Mouse (Mus musculus) gastrocnemius, postnatal 25 days (tissue): ENCODE measurements around the gene Gm29133. TPM values are rescaled to one million over a fixed set of nuclear protein-coding genes. Genes with fewer than 3 reads are reported as not detected.

ENCODE experiments used
- DNase-seq: peaks from one replicate; pipeline ENCODE4 v3.0.0; 2022
- long read RNA-seq, 2 experiments: library from polyadenylated mRNA; stranded (forward); transcript quantifications; one replicate each; pipeline ENCODE4 v2.0.0; 2021
- total RNA-seq, 2 experiments: library from RNA; stranded (reverse); gene quantifications; 1 replicate in 1 of 2; 2 replicates in 1 of 2; pipeline ENCODE4 v1.2.3; 2021

Gm29133 gene
- not detected for total RNA-seq
- long read RNA-seq, experiment 1 = 0 reads
- long read RNA-seq, experiment 2 = 0 reads

GRCm38 (mm10) chr3:75747897-75748296 lies at the start of gene Gm29133:
Gene Gm29133 (plus strand): TSS chr3:75748197.
- DNase-seq = peak; percentile 9

GRCm38 (mm10) chr3:75699088-75699487 lies 48.9 kb upstream of the Gm29133 start:
- DNase-seq = no peak

GRCm38 (mm10) chr3:75701336-75701735 lies 46.7 kb upstream of the Gm29133 start:
- DNase-seq = no peak

GRCm38 (mm10) chr3:75706536-75706935 lies 41.5 kb upstream of the Gm29133 start:
- no peak for DNase-seq

GRCm38 (mm10) chr3:75713678-75714295 lies 34.2 kb upstream of the Gm29133 start:
- DNase-seq = no peak

- DNase-seq = no peak
Measured at GRCm38 (mm10) chr3:75720663-75721062, 27.3 kb upstream of the Gm29133 start.

- DNase-seq = no peak
Measured at GRCm38 (mm10) chr3:75730982-75731600, 16.9 kb upstream of the Gm29133 start.

- no peak for DNase-seq
Measured at GRCm38 (mm10) chr3:75743664-75744437, 4.1 kb upstream of the Gm29133 start.

- DNase-seq = no peak
Measured at GRCm38 (mm10) chr3:75745343-75745742, 2.7 kb upstream of the Gm29133 start.

- DNase-seq = no peak
Measured at GRCm38 (mm10) chr3:75763351-75763750, 15.4 kb downstream of the Gm29133 start.

GRCm38 (mm10) chr3:75774253-75774652 lies 26.3 kb downstream of the Gm29133 start:
- DNase-seq = no peak

- no peak for DNase-seq
Measured at GRCm38 (mm10) chr3:75808001-75808400, 60.0 kb downstream of the Gm29133 start.

- no peak for DNase-seq
Measured at GRCm38 (mm10) chr3:75823934-75824333, 75.9 kb downstream of the Gm29133 start.

GRCm38 (mm10) chr3:75824458-75824857 lies 76.5 kb downstream of the Gm29133 start:
- no peak for DNase-seq

- DNase-seq = no peak
Measured at GRCm38 (mm10) chr3:75834827-75835226, 86.8 kb downstream of the Gm29133 start.

GRCm38 (mm10) chr3:75835286-75835967 lies 87.4 kb downstream of the Gm29133 start:
- DNase-seq = peak; percentile 8

Other genes with a start within 250 kb of the Gm29133 start
- gene Pdcd10, start 191.3 kb upstream of the Gm29133 start, total RNA-seq = 10 to 100 TPM; 15.4 to 18.6 TPM
- under 1 TPM; 0.56 to 0.83 TPM for gene Serpini1, start 190.7 kb upstream of the Gm29133 start, total RNA-seq
- 10 to 100 TPM; 14.9 to 16.0 TPM for gene Golim4, start 208.8 kb downstream of the Gm29133 start, total RNA-seq